Mouse (Mus musculus): ENCODE measurements around the gene Npc1l1.

The Npc1l1 gene

DNA sequence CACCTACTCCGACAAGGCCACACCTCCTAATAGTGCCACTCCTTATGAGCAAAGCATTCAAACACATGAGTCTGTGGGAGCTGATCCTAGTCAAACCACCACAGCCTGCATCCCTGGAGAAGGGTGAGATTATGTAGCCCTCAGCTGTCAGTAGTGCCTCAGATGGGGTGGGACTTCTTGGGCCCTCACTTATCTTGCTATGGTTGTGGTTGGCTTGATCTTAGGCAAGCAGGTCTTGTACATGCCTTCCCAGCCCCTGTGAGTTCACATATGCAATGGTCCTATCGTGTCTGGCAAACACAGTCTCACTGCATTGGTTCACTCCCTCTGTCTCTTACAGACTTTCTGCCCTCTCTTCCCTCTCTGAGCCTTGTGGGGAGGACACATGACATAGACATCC is 22.9 kb downstream of the Npc1l1 start:
- no peak for DNase-seq (ENCODE audit: low read depth)

DNA sequence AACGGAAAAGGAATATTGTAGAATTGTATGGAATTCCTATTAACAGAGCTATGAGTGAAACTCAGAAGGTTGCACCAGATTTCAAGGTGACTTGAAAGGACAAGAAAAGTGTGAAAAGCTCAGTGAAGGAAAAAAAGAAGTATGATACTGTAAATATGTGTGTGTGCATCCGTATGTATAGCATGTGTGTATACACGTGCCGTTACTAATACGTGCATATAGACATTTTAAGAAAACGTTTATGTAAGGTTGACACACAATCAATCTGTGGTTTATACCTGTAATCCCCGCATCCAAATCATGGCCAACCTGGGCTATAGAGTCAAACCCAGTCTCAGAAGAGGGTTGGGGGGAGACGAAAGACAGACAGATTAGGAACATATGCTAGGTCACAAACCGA is 29.4 kb downstream of the Npc1l1 start:
- DNase-seq (ENCODE audit: low read depth), result no peak

DNA sequence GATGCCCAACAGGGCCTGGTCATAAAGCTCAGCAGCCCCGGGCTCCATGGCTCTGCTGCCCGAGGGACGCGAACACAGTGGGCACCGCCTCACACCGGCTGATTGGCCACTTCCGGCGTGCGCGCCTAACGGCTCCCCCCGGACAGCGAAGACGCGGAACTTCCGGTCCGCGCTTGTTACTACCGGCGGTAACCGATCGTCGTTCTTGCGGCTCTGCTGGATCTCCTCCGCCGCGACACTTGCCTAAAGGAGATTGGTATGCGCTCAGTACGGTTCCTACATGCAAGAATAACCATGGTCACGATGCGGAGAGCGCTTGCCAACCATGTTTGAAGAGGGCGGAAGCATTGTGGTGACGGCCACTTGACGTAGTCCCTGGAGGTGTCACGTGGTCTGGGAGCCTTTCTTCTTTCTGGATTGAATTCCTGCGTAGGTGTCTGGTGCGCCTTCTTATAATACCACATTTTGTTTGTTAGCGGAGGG is 29.8 kb downstream of the Npc1l1 start, which contains the start of gene Nudcd3:
Gene Nudcd3, minus strand, starts transcription at position 329 of the 483 bp plus-strand sequence.
- DNase-seq (ENCODE audit: low read depth), result peak; percentile 78

DNA sequence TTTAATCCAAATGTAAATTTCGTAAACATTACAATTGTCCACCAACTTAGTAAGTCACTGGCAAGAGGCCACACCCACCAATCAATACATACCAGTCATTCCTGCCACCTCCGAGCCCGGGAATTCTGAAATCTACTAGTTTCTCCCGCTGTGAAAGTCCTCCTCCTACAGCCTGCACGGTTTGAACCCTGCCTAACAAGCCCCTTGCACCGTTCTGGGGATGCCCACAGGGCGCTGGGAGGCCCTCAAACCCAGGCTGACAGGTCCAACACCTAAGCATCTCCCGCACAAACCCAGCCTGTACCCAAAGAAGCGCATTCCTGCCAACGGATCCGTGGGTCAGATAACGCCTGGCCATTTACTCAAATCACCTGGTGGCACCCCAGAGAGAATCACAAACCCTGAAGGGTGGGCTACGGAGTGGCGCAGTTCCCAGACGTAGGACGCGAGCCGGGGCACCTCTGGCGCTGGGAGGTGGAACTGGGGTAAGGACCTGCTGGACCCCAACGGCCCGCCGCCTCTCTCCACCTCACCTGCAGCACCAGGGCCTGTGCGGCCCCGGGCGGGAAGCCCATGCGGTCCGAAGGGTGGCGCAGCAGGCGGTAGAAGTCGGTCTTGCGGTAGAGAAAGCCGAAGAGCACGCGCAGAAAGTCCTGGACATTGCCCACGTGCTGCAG is 30.4 kb downstream of the Npc1l1 start, which contains the start of gene A730071L15Rik:
Gene A730071L15Rik, plus strand, starts transcription at position 620 of the 677 bp plus-strand sequence.
- DNase-seq (ENCODE audit: low read depth), result peak; percentile 32

DNA sequence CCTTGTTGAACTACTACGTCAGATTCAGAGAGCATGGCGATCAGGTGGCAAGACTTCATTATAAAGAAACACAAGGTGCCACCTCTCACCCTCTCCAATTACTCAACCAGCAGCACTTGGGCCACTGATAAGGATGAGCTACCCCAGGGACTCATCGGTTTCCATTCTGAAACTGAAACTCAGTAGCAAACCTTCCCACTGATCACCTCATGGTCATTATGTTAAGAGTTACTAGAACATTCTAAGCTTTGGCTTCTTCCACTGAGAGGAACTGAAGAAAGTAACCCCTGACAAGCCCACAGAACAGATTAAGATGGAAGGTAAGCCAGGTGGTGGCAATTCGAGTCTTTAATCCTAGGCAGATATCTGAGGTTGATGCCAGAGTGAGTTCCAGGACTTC is 31.5 kb downstream of the Npc1l1 start:
- DNase-seq (ENCODE audit: low read depth), result no peak

DNA sequence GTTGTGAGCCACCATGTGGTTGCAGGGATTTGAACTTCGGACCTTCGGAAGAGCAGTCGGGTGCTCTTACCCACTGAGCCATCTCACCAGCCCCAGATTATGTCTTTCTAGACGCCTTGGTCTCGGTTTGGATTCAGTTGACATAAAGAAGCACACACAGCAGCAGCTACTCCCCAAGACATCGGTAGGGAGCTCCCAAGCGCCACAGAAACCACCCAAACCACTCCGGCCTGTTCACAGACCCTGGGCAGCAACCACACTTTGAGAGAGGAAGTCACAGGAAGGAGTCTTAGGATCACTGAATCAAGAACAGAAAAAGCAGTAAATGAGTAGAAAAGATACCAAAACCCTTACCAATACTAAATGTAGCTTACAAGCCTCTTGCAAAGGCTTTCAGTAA is 33.2 kb downstream of the Npc1l1 start:
- DNase-seq (ENCODE audit: low read depth), result no peak

DNA sequence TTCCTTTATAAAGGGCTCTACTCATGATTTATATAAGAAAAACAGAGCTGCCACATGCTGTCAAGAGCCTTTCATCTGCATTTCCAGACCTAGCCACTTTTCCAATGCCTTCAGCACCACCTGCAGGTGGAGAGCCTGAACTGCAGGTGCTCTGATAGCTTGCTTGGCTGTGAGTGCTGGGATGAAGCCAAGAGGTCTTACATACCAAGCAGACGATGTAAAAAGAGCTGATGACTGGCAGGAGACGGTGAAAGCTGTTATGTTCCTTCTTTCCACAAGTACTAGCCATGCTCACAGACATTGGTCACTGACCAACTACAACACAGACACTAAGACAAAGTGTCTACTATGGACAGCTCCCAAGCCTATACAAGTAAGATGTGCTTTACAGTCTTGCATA is 42.1 kb downstream of the Npc1l1 start:
- peak; percentile 80 for DNase-seq (ENCODE audit: low read depth)

DNA sequence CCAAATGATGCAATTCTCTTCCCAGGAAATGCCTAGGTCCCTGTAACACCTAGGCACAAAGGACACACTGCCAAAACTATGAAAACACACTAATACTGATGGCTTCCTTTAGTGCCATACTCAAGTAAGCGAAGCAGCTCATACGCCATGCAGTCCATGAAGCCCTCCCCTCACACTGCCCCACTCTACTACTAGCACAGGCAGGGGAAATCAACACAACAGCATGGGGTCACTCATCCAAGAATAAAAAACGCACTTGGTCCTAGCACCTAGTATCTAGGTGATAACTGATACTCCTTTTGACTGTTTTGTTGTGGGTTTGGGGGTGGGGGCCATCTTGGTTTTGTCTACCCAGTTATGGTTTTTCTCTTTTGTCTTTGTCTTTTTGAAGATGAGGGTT is 42.5 kb downstream of the Npc1l1 start:
- DNase-seq (ENCODE audit: low read depth), result no peak

DNA sequence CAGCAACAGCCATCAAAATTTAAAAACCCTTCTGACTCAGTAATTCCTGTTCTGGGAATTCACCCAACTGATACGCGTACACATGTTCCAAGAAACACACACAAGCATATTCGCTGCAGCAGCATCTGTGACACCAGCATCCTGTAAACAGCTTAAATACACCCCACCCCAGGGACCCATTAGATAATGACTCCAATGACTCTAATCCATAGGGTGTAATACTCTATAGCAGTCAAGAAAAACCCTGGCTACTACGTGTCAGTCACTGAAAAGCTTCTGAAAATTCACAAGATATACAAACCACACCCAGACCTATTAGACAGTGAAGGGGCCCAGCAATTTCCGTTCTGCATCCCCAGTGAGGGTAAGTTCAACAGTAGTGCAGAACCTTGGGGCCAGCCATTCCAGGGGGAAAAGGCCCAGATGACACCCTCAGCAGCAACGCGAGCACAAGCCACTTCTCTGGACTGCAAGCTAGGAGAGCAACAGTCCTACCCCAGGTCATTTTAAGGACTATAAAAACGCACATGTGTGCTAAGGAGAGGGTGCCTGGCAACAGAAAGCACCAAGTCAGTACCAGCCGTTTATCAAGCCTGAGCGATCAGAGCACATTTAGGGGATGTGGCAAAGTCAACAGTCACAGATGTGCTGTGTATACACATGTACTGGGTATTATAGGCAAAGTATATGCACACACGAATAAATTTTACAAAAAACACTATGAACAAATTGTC is 45.6 kb downstream of the Npc1l1 start:
- peak; percentile 59 for DNase-seq (ENCODE audit: low read depth)

DNA sequence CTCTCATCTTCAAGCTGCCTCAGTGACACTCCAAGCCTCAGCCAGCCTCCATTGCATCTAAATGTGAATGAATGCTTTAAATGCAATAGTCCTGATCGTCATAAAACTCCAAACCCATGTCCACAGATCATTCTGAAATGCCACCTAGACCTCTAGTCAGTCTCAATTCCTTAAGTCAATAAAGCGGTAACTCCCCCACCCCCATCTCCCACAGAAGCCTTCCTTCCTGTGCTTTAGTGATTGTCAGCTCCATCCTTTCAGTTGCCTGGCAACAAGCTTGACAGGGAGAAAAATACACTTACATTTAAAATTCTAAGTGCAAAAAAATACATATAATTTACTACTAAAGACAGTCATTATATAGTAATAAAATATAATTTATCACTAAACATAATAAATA is 46.7 kb downstream of the Npc1l1 start:
- DNase-seq (ENCODE audit: low read depth), result no peak

DNA sequence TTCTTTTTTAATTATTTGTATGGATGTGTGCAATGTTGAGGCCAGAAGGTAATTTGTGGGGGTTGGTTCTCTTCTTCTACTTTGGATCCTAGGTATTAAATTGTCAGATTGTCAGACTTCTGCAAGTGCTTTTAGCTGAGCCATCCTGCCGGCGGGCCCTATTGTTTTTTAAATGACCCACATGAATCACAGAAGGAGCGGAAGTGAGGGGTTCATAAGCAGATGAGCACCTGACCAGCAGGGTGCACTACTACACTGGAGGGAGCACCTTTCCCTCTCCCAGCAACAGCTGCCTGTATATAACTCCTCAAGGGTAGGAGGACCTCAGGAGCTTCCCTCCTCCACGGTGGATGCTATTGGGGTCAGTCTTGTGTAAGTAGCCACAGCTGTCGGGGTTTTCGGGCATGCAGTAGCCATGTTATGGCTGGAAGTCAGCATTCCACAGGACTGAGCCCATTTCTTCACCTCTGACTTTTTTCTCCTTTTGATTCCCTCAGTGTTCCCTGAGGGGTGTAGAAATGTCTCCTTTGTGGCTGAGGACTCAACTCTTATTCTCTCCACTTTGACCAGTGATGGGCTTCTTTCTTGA is 49.0 kb downstream of the Npc1l1 start:
- no peak for DNase-seq (ENCODE audit: low read depth)

DNA sequence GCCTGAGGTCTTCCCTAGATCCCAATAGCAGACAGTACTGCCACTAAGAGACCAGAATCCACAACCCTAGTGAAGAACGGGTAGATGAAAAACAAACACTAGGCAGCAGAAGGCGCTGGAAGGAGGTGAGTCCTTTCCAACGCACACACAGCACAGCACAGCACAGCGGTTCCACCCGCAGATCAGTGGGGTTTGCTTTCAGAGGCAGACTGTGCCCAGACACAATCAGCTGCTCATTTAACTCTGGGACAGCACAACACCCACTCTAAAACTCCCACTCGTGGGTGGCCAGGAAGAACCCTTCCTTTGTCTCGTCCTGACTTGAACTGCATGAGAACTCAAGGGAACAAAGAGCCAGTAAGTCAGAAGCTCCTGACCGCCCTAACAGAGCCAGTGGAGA is 50.7 kb downstream of the Npc1l1 start:
- no peak for DNase-seq (ENCODE audit: low read depth)

DNA sequence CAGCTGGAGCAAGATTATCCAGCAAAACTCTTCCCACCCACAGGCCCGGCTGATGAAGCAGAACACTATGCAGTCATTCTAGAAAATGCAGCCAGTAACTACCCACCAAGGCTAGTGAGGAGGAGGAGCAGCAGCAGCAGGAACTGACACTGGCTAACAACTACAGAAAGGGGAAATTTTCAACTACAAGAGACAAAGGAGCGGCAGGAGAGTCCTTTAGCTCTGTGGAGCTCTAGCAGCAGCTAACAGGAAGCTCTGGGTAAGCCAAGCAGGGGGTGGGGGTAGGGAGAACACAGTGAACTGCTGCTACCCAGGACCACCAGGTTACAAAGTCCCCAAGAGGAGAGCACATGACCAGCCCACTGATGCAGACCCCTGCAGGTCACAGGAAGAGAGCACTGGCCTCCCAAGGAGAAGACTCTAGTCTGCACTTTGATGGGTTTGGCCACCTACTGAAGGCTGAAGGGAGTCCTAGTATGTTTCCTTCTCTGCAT is 51.2 kb downstream of the Npc1l1 start:
- DNase-seq (ENCODE audit: low read depth), result no peak

DNA sequence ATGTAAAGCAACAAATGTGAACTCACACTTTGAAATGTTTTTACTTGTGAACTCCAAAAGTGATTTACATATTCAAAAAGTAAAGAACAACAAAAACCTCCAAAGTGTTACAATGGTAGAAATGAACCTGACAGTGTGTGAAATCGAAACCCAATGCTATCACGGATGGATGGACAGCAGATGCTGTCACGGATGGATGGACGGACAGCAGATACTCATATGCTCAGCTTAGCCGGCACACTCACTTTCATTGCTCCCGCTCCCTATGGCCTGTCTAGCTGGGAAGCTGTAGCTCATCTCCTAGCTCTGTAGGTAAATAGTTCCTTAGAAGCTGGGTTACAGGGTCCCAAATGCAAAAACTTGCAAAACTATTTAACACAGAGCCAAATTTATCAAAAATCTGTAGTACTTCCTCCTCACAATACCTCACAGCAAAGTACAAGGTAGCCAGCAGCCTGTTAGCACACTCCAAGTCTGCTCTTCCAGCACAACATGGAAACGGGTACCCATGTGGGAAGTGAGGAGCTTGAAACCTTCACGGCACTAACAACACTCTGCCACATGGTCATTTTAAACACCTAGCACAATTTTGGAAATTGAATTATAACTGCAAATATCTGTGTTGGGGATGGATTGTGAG is 52.0 kb downstream of the Npc1l1 start:
- DNase-seq (ENCODE audit: low read depth), result no peak

DNA sequence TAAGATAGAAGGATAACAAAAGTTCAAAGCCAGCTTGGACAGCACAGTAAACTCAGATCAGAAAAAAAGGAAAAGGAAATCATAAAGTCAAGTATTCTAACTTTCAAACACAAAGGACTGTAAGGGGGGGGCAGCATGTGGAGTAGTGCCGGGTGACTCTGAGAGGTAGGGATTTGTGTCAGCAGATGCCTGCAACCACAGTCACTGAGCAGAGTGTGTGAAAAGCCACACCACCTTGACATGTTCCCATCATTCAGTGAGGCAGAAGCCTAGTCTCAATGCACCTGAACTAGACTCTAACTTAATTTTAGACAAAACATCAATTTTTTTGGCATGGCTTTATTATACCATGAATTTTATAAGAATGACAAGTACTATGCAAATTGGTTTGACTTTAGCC is 54.4 kb downstream of the Npc1l1 start:
- DNase-seq (ENCODE audit: low read depth), result no peak

DNA sequence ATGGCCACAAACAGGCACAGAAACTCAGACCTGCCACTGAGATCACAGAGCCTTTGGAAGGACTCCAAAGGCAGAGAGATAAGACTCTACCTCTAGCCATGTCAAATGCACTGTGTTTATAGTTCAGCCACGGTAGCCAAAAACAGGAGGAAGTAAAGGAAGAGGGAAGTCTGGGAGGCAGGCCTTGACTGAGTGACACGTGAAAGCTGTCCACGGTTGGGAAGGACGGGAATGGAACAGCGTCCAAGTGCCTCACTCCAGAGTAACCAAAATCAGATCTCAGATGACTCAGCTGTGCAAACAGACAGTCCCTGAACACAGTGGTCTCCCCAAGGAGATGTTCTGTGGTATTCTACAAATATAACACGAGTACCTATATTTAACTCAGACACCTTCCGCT is 55.2 kb downstream of the Npc1l1 start:
- no peak for DNase-seq (ENCODE audit: low read depth)

DNA sequence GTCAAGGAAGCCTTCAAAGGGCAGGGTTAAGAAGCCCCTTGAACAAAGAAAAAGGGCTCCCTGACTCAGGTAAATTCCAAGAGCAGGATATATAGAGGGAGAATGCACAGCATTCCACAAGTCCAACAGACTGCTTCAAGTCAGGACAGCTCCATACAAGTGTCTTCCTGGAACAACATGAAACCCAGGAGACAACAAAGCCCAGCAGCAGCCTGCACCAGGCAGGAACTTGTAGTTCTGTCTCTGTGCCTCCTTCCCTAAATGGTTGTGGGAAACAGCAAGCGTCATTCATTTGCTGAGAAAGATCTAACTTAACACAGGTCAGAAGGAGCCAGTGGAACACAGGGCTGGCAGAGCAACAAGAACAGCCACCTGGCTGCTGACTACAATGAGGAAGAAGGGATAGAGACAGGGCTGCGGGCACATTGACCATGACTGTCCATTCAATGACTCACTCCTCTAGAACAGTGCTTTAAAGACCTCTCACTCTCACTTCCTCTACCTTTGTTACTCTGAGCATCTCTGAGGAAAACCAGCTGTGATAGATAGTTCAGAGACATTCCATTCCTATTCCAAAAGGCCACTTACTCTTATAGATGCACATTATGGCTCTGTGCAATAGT is 60.8 kb downstream of the Npc1l1 start:
- no peak for DNase-seq (ENCODE audit: low read depth)

DNA sequence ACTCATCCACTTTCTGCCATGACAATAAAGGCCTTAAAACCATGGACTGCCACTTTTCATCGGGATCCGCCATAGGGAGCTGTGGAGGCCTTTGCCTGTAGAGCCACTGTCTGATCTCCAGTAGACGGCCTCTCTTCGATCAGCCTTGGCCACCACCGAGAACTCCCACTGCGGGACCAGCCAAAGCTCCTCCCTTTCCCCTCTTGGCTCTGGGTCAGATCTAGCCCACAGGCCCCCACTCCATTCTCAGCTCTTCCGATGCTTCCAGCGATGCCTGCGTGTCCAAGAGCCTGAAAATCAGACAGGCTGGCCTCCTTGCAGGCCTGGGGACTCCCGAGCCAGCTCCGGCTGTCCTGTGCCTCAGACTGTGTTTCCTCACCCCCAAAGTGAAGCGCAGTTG is 63.6 kb downstream of the Npc1l1 start:
- DNase-seq (ENCODE audit: low read depth), result no peak

DNA sequence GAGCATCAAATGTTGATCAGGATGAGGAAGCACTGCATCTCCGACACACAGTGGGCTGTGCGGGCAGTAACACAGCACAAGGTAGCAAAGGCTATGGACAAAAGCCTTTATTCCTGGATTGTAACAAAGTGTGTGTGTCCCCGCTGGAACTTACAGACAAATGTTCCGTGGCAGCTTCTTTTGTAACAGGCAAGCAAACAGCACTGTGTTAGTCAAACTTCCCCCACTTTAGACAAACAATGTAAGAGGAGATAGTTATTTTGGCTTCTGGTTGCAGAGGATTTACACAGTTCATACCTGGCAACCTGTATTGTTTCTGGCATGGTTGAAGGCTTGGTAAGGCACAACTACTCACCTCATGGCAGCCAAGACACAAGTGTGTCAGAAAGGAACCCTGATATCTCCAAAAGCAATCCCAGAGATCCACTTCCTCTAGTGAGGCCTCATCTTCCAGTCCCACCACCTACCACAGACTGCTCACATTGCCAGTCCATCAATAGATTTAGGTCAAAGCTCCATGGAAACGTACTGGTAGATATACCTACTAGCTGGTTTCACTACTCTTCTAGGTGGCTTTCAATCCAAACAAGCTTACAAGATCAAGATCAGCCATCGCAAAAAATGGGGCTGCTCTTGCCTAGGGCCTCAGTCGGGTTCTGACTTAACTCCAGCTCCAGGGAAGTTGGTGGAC is 64.4 kb downstream of the Npc1l1 start:
- DNase-seq (ENCODE audit: low read depth), result no peak

DNA sequence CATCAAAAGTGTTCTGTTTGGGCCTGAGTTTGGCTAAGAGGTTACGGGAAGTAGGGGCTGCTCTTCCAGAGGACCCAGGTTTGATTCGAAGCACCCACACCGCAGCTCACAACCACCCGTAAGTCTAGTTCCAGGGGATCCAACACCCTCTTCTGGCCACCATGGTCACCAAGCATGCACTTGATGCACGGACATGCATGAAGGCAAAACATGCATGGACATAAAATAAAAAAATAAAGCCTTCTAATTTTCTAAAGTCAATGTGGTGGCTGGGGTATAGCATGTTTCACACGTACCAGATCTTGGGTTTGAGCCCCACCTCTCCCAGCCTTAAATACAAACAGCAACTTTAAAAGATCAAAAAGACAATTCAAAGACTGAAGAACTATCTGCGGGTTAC is 65.2 kb downstream of the Npc1l1 start:
- no peak for DNase-seq (ENCODE audit: low read depth)

DNA sequence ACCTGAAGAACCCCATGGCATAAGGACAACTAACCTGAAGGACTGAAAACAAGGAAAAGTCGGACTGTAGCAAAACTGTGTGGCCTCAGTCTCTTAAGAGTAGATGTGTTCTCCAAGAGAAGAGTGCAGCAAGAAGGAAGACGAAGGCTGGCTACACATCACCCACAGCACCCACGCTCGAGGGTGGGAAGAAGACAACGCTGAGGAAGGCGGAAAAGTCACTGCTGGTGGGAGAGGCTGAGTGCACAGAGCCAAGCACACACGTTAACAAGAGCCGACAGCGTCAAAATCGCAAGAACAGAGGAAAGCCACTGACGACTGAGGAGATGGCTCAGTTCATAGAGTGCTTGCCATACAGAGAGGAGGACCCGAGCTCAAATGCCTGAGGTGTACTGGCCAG is 66.2 kb downstream of the Npc1l1 start:
- no peak for DNase-seq (ENCODE audit: low read depth)

Data from c-Kit-positive CD71-positive TER-119-negative erythroid progenitor cells, embryonic 14.5 days (primary cell).